Mouse (Mus musculus): ENCODE measurements around the gene Ank2. TPM values are rescaled to one million over a fixed set of nuclear protein-coding genes. Genes with fewer than 3 reads are reported as not detected.
"Not testable (repeated sequence)": the region's sequence is repeated elsewhere in the genome, so short reads cannot be mapped to it uniquely, and the experiment has no call there.

The Ank2 gene
- polyA plus RNA-seq, 1 experiment from 2014 or later = 24.9 TPM

- no peaks in the 10 kb centered on the region for H3K9me3 ChIP-seq
- 65% methylated on average over 3 of the region's 3 CpGs for WGBS
- no peak overlapping the region for H3K4me2 ChIP-seq (replicated peaks)
- 0 out of 2 replicates have a peak, but pooled peaks cover 5% of the 10 kb centered on the region for H3K4me1 ChIP-seq (replicated peaks)
- no peak overlapping the region for H3K4me3 ChIP-seq (replicated peaks)
- no peak overlapping the region for H3K27ac ChIP-seq
- H3K27me3 ChIP-seq (replicated peaks) = no peaks in the 10 kb centered on the region
- no peaks in the 10 kb centered on the region for H3K36me3 ChIP-seq
- no peak for ATAC-seq
- no peak overlapping the region for H3K9ac ChIP-seq
Observed at GRCm38 (mm10) chr3:127404371-127404770, 94.8 kb downstream of the Ank2 start.

DNA sequence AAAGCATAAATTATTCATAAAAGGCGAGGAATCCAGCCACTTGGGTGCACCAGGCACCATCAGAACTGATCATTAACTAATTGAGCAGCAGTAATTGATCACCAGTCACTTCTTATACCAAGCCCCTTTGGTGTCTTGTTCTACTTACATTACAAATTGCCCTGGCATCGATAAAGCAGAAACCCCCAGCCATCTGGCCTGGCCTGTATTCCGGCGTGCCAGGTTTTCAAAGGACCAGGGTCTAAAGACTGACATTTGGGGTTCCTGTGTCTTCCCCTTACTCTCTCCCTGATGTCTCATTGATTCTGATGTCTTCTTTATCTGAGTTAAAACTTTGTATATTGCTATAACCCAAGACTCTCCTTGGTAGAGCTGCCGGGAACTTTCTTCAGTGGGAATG lies 98.2 kb downstream of the Ank2 start:
- Histone ChIP-seq H3K27me3 (replicated peaks) (no peaks in the 10 kb centered on the region), H3K4me1 (replicated peaks) (no peaks in the 10 kb centered on the region), H3K9ac (no peak overlapping the region), H3K36me3 (no peaks in the 10 kb centered on the region), H3K4me2 (replicated peaks) (no peak overlapping the region), H3K4me3 (replicated peaks) (no peak overlapping the region), H3K9me3 (no peaks in the 10 kb centered on the region), H3K27ac (no peak overlapping the region)
- WGBS = 91% methylated on average over 5 of the region's 5 CpGs
- ATAC-seq = no peak

DNA sequence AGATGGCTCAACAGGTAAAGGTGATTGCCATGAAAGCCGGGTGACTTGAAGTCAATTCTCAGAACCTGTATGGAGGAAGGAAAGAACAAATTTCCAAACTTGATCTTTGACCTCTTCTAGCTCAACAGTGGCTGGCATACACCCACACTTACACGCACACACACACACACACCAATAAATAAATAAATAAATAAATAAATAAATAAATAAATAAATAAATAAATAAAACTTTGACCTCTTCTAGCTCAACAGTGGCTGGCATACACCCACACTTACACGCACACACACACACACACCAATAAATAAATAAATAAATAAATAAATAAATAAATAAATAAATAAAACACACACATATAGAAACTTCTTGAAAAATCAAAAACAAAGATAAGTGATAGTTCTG lies 98.7 kb downstream of the Ank2 start:
- 93% methylated on average over 3 of the region's 3 CpGs for WGBS
- not testable (repeated sequence) for H3K27me3 ChIP-seq (replicated peaks); ATAC-seq

GRCm38 (mm10) chr3:127397774-127398173 lies 101.4 kb downstream of the Ank2 start:
- Histone ChIP-seq H3K27me3 (replicated peaks) (no peaks in the 10 kb centered on the region), H3K9ac (no peak overlapping the region), H3K36me3 (no peaks in the 10 kb centered on the region), H3K4me2 (replicated peaks) (no peak overlapping the region), H3K4me3 (replicated peaks) (no peak overlapping the region), H3K27ac (no peak overlapping the region), H3K9me3 (no peaks in the 10 kb centered on the region), H3K4me1 (replicated peaks) (no peaks in the 10 kb centered on the region)
- WGBS = 93% methylated on average over 9 of the region's 9 CpGs
- ATAC-seq = no peak

More for the DNA sequence above, 98.7 kb downstream of the Ank2 start:
- not testable (repeated sequence) for H3K4me3 ChIP-seq (replicated peaks); H3K9me3 ChIP-seq; H3K27ac ChIP-seq; H3K36me3 ChIP-seq; H3K4me1 ChIP-seq (replicated peaks); H3K9ac ChIP-seq; H3K4me2 ChIP-seq (replicated peaks)

DNA sequence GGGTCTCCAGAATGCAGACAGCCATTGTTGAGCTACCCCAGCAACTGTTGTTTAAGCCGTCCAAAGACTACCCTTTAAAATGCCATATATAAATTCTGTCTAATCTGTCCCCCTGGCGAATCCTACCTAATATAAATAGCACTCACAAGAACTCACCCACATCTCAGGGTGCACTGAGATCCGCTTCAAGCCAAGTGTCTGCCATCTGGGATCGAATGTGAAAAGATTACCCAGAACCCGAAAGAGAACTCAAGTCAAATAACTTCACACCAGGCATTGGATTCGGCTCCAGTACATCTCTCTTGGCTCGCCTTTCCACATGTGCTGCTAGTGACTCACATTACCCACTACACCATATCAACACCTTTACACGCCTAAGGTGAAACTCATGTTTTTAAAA lies 103.9 kb downstream of the Ank2 start:
- Histone ChIP-seq H3K36me3 (no peaks in the 10 kb centered on the region), H3K27ac (no peak overlapping the region), H3K4me3 (replicated peaks) (no peak overlapping the region), H3K4me1 (replicated peaks) (no peaks in the 10 kb centered on the region), H3K27me3 (replicated peaks) (no peaks in the 10 kb centered on the region), H3K9me3 (no peaks in the 10 kb centered on the region), H3K4me2 (replicated peaks) (no peak overlapping the region), H3K9ac (no peak overlapping the region)
- 87% methylated on average over 8 of the region's 8 CpGs for WGBS
- ATAC-seq = no peak

GRCm38 (mm10) chr3:127387016-127387517 lies 112.1 kb downstream of the Ank2 start:
- ATAC-seq = no peak
- 84% methylated on average over 14 of the region's 14 CpGs for WGBS
- Histone ChIP-seq H3K4me3 (replicated peaks) (no peak overlapping the region), H3K9ac (no peak overlapping the region), H3K9me3 (no peaks in the 10 kb centered on the region), H3K36me3 (no peaks in the 10 kb centered on the region), H3K4me2 (replicated peaks) (no peak overlapping the region), H3K27ac (no peak overlapping the region), H3K4me1 (replicated peaks) (no peaks in the 10 kb centered on the region), H3K27me3 (replicated peaks) (no peaks in the 10 kb centered on the region)

- no peak overlapping the region for H3K4me3 ChIP-seq (replicated peaks)
- 96% methylated on average over 3 of the region's 3 CpGs for WGBS
- H3K27me3 ChIP-seq (replicated peaks) = no peaks in the 10 kb centered on the region
- no peak overlapping the region for H3K27ac ChIP-seq
- H3K9ac ChIP-seq = no peak overlapping the region
- H3K36me3 ChIP-seq = no peaks in the 10 kb centered on the region
- no peak for ATAC-seq
- H3K9me3 ChIP-seq = no peaks in the 10 kb centered on the region
- no peak overlapping the region for H3K4me2 ChIP-seq (replicated peaks)
- H3K4me1 ChIP-seq (replicated peaks) = no peaks in the 10 kb centered on the region
Observed at GRCm38 (mm10) chr3:127383231-127383630, 115.9 kb downstream of the Ank2 start.

DNA sequence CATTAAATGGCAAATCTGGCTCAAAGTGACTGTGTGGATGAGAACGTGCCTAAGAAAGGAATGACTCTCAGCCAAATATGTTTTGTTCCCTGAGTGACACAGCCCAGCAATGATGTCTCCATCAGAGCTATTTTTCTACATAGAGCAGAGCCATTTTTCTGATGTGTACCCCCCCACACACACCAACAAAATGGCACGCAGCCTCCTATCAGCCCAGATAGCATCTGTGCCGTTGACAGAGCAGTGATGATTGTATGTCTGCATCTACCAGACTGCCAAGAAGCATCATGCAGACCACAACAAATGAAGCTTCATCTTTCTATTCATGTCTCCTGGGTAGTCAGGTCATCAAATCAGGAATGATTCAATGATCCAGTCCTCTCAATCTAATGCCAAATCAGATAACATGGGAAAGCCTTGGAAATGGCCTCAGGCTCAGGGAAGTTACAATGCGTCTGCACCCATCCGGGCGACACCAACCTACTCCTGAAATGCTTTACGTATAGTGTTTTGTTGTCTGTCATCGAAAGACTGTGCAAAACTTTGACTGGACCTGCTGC lies 122.2 kb downstream of the Ank2 start:
- no peak overlapping the region for H3K27ac ChIP-seq
- 85% methylated on average over 8 of the region's 8 CpGs for WGBS
- no peaks in the 10 kb centered on the region for H3K9me3 ChIP-seq
- no peaks in the 10 kb centered on the region for H3K27me3 ChIP-seq (replicated peaks)
- H3K4me1 ChIP-seq (replicated peaks) = no peaks in the 10 kb centered on the region
- ATAC-seq = no peak
- H3K4me2 ChIP-seq (replicated peaks) = no peak overlapping the region
- H3K4me3 ChIP-seq (replicated peaks) = no peak overlapping the region
- no peak overlapping the region for H3K9ac ChIP-seq
- H3K36me3 ChIP-seq = no peaks in the 10 kb centered on the region

DNA sequence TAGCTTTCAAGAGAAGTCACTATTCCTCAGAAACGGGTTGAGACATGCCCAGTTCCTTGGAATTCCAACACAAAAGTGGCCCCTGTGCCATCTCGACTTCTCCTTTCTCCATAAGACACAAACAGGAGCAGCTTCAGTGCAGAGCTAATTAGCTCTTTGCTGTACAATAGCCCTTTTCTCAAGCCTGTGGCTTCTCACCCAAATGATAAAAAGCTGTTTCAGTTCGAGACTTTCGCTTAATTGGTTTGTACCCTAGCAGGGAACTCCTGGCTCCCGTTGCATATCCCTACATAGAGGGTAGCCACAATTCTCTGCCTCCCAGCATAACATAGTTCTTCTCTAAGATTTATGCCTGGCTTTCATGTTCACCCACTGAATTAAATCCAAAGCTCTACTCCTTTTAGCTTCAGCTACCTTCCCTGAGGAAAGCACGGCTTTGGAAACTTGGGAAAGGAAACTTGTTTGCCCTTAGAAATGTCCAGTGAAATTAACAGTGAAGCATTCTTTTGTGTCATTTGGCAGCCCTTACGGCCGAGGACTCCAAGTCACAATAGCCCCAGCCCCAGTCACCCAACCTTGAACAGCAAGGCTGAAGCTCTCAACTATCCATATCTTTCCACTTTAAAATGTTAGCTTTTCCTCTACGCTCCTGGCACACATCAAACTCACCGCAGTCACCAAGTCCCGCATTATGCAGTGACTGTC lies 123.0 kb downstream of the Ank2 start:
- Histone ChIP-seq H3K4me1 (replicated peaks) (no peaks in the 10 kb centered on the region), H3K27me3 (replicated peaks) (no peaks in the 10 kb centered on the region), H3K9ac (no peak overlapping the region), H3K36me3 (no peaks in the 10 kb centered on the region), H3K4me2 (replicated peaks) (no peak overlapping the region), H3K4me3 (replicated peaks) (no peak overlapping the region), H3K9me3 (no peaks in the 10 kb centered on the region), H3K27ac (no peak overlapping the region)
- no peak for ATAC-seq
- 72% methylated on average over 11 of the region's 11 CpGs for WGBS

- Histone ChIP-seq H3K4me1 (replicated peaks) (no peaks in the 10 kb centered on the region), H3K9me3 (no peaks in the 10 kb centered on the region), H3K27ac (no peak overlapping the region), H3K36me3 (no peaks in the 10 kb centered on the region), H3K9ac (no peak overlapping the region), H3K27me3 (replicated peaks) (no peaks in the 10 kb centered on the region), H3K4me3 (replicated peaks) (no peak overlapping the region), H3K4me2 (replicated peaks) (no peak overlapping the region)
- no peak for ATAC-seq
- WGBS = 80% methylated on average over 6 of the region's 6 CpGs
Observed at GRCm38 (mm10) chr3:127374190-127374710, 124.9 kb downstream of the Ank2 start.

- H3K9me3 ChIP-seq = no peaks in the 10 kb centered on the region
- H3K4me2 ChIP-seq (replicated peaks) = no peak overlapping the region
- no peaks in the 10 kb centered on the region for H3K4me1 ChIP-seq (replicated peaks)
- H3K27me3 ChIP-seq (replicated peaks) = no peaks in the 10 kb centered on the region
- no peak overlapping the region for H3K9ac ChIP-seq
- 87% methylated on average over 1 of the region's 1 CpGs for WGBS
- ATAC-seq = no peak
- no peaks in the 10 kb centered on the region for H3K36me3 ChIP-seq
- H3K27ac ChIP-seq = no peak overlapping the region
- H3K4me3 ChIP-seq (replicated peaks) = no peak overlapping the region
Observed at GRCm38 (mm10) chr3:127371774-127372173, 127.4 kb downstream of the Ank2 start.

DNA sequence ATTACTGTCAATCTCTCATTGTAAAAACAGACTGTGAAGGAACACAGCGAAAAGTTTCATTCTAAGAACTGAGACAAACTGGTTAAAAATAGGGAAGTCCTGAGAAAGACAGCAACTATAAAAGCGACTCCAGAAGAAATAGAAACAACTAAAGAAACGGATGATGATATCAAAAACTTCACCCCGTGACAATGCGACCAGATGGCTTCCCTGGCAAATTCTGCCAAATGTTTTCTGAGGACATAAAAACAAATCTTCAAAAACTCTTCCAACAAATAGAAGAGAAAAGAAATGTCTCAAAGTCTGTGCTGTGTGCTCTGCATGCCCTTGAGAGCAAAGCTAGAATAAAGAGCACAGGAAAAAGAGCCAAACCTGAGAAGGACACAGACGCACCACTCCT lies 129.6 kb downstream of the Ank2 start:
- Histone ChIP-seq H3K9me3 (no peaks in the 10 kb centered on the region), H3K4me2 (replicated peaks) (no peak overlapping the region), H3K9ac (no peak overlapping the region), H3K4me3 (replicated peaks) (no peak overlapping the region), H3K36me3 (no peaks in the 10 kb centered on the region), H3K27me3 (replicated peaks) (no peaks in the 10 kb centered on the region), H3K27ac (no peak overlapping the region), H3K4me1 (replicated peaks) (no peaks in the 10 kb centered on the region)
- WGBS = 80% methylated on average over 6 of the region's 6 CpGs
- no peak for ATAC-seq

DNA sequence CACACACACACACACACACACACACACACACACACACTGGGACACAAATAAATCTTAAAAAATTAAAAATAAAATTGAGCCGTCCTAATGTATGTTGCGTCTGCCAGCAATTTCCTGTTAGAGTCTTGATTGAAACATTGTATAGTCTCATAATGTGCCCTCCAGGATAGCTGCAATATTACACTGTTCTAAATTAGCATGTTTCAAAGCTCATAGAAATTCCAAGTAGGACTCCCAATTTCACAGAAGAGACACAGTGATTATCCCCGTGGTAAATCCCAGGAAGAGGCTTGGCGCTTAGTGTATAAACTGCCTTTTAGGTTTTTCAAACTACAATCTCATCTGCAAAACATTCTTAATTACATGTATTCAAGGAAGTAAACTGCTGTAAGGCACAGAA lies 131.7 kb downstream of the Ank2 start:
- Histone ChIP-seq H3K27me3 (replicated peaks) (no peaks in the 10 kb centered on the region), H3K4me2 (replicated peaks) (no peak overlapping the region), H3K27ac (no peak overlapping the region), H3K4me1 (replicated peaks) (no peaks in the 10 kb centered on the region), H3K9ac (no peak overlapping the region), H3K4me3 (replicated peaks) (no peak overlapping the region), H3K36me3 (no peaks in the 10 kb centered on the region), H3K9me3 (no peaks in the 10 kb centered on the region)
- 87% methylated on average over 4 of the region's 4 CpGs for WGBS
- ATAC-seq = no peak

All from intestine, embryonic 15.5 days (tissue).